Mouse (Mus musculus) limb, embryonic 14.5 days (tissue): ENCODE results near the gene Gpr87. TPM values are rescaled to one million over a fixed set of nuclear protein-coding genes. Genes with fewer than 3 reads are reported as not detected.

ENCODE experiments used
- ATAC-seq: fragments of 200-750 bp; cut with Nextera tagmentation; 2 replicates; pipeline ENCODE4 v1.8.0; 2017; ENCODE audit warnings: low read depth, moderate number of reproducible peaks, moderate TSS enrichment; ENCODE audit not compliant: low FRiP score
- DNase-seq: peaks from one replicate; pipeline ENCODE4 v3.0.0-alpha.2; 2015; ENCODE audit warnings: low spot score
- H3K27ac ChIP-seq: fragments of 300-500 bp; sonication (generic); replicated peaks from 2 replicates; pipeline ENCODE4 v1.5.1; 2014; ENCODE audit warnings: low read depth, mild to moderate bottlenecking, low read length, moderate library complexity, mixed read lengths
- H3K27me3 ChIP-seq: fragments of 300-500 bp; sonication (generic); 2 replicates; pipeline ENCODE4 v1.6.1; 2014; ENCODE audit warnings: low read length, mixed read lengths; ENCODE audit not compliant: control insufficient read depth, insufficient read depth
- H3K36me3 ChIP-seq: fragments of 300-500 bp; sonication (generic); 2 replicates; pipeline ENCODE4 v1.6.1; 2014; ENCODE audit warnings: mild to moderate bottlenecking, low read length, moderate library complexity, mixed read lengths; ENCODE audit not compliant: control insufficient read depth, insufficient read depth
- H3K4me1 ChIP-seq: fragments of 300-500 bp; sonication (generic); 2 replicates; pipeline ENCODE4 v1.6.1; 2014; ENCODE audit warnings: antibody characterized with exemption, low read length, mixed read lengths; ENCODE audit not compliant: control insufficient read depth, insufficient read depth
- H3K4me2 ChIP-seq: fragments of 300-500 bp; sonication (generic); replicated peaks from 2 replicates; pipeline ENCODE4 v1.6.1; 2014; ENCODE audit warnings: low read depth, mild to moderate bottlenecking, low read length, moderate library complexity; ENCODE audit not compliant: severe bottlenecking
- H3K4me3 ChIP-seq: fragments of 300-500 bp; sonication (generic); replicated peaks from 2 replicates; pipeline ENCODE4 v1.5.1; 2014; ENCODE audit warnings: low read length
- H3K9ac ChIP-seq: fragments of 300-500 bp; sonication (generic); 2 replicates; pipeline ENCODE4 v1.6.1; 2014; ENCODE audit warnings: mild to moderate bottlenecking, low read depth, low read length, moderate library complexity; ENCODE audit not compliant: severe bottlenecking
- H3K9me3 ChIP-seq: fragments of 300-500 bp; sonication (generic); 2 replicates; pipeline ENCODE4 v1.6.1; 2016; ENCODE audit warnings: low read length; ENCODE audit not compliant: control insufficient read depth
- POLR2A ChIP-seq: fragments of 200-500 bp; IDR thresholded peaks from 2 replicates; pipeline ENCODE4 v1.8.0; 2012; ENCODE audit warnings: inconsistent platforms, mild to moderate bottlenecking, moderate library complexity, borderline replicate concordance; ENCODE audit not compliant: insufficient read depth, insufficient read length; ENCODE audit errors: extremely low read depth
- WGBS: fragments of 180-500 bp; shearing (Covaris S2); extraction: QIAGEN DNeasy Blood & Tissue Kit; methylation state at CpG from one replicate; pipeline ENCODE4 v1.1.7; 2014; 5-methylcytosine and 5-hydroxymethylcytosine counted together
- polyA plus RNA-seq, 2 experiments: library from polyadenylated mRNA; depleted of rRNA in 1 of 2; stranded (reverse) in 1 of 2; unstranded in 1 of 2; fragments of >200 nt; fragmentation: Nextera tagmentation in 1 of 2; extraction: Ambion mirVana in 1 of 2; gene quantifications; 2 replicates each; pipeline versions ENCODE4 v1.2.1 to v1.2.3; 2012 to 2014

Gene Gpr87
- polyA plus RNA-seq, 2 experiments: 6.3 to 20.4 TPM

GRCm38 (mm10) chr3:59139651-59140051, 55.3 kb downstream of the Gpr87 start:
- DNase-seq (no peak), ATAC-seq (no peak)
- no peak for TF ChIP-seq POLR2A
- H3K4me2 ChIP-seq: no peak overlapping the region
- H3K9ac ChIP-seq: no peak overlapping the region
- no peaks in the 10 kb centered on the region for H3K27me3 ChIP-seq
- no peak overlapping the region for H3K27ac ChIP-seq
- H3K9me3 ChIP-seq: no peaks in the 10 kb centered on the region
- no peak overlapping the region for H3K4me3 ChIP-seq
- no peaks in the 10 kb centered on the region for H3K36me3 ChIP-seq
- no peaks in the 10 kb centered on the region for H3K4me1 ChIP-seq

DNA sequence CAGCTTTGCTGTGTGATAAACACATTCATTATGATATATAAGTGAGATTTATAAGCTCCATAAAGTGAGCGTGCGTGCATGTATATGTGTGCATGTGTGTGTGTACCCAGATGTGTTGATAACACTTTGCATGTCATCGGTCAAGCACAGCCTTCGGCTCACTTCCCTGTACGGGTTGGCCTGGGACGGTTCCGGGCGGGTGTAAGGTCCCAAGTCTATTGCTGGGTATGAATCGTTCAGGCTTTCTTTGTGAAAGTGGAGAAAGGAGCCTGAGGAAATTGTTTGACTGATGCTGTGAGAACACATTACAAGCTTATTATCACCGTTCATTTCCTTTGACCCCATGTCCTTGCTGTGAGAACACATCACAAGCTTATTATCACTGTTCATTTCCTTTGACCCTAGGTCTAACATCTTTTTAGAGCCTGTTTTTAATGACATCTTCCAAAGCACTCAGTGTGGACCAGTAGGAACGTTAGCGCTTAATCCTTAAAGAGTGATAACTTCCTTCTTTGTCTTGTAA, 55.9 kb downstream of the Gpr87 start:
- ATAC-seq (no peak), DNase-seq (no peak)
- WGBS: 64% methylated on average over 12 of the region's 12 CpGs
- H3K4me1 ChIP-seq: no peaks in the 10 kb centered on the region
- no peak overlapping the region for H3K27ac ChIP-seq
- H3K9me3 ChIP-seq: no peaks in the 10 kb centered on the region
- TF ChIP-seq POLR2A: no peak
- no peak overlapping the region for H3K9ac ChIP-seq
- H3K27me3 ChIP-seq: no peaks in the 10 kb centered on the region
- no peak overlapping the region for H3K4me2 ChIP-seq
- H3K36me3 ChIP-seq: no peaks in the 10 kb centered on the region
- H3K4me3 ChIP-seq: no peak overlapping the region

DNA sequence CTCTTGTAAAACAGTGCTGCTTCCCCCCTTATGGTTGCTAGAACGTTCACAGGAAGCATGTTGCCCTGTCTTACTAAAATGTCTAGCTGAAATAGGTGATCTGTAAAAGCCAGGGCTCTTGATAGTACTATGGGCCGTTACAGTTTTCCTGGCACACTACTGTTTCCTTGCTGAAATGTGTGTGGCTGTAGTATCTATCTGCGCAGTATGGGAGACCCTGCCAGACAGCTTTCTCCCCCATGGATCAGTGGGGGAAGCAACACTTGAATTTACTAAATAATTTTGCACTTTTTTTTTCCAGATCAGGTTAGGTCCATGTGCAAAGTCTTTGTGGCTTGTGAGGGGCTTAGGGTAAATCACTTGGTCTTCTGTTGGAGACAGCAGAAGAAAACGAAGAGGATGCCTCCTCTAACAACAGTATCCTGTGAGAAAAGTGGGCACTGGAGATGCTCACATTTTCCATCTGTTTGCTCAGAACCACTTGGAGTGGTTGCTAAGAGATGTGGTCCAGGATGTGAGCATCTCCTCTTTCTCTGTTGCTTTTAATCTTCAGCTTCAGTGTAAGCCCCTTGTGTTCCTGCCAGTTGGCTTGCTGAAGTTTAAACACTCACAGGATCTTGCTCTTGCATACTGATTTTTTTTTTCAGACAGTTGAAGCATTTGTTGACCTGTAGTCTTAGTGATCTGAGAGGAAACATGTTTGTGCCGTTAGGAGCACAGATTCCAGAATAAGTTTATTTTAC, 58.8 kb downstream of the Gpr87 start:
- no peaks in the 10 kb centered on the region for H3K27me3 ChIP-seq
- no peak overlapping the region for H3K27ac ChIP-seq
- no peak for TF ChIP-seq POLR2A
- H3K4me3 ChIP-seq: no peak overlapping the region
- ATAC-seq (no peak), DNase-seq (no peak)
- H3K36me3 ChIP-seq: no peaks in the 10 kb centered on the region
- H3K9me3 ChIP-seq: no peaks in the 10 kb centered on the region
- H3K9ac ChIP-seq: no peak overlapping the region
- H3K4me1 ChIP-seq: no peaks in the 10 kb centered on the region
- H3K4me2 ChIP-seq: no peak overlapping the region
- WGBS: 73% methylated on average over 5 of the region's 5 CpGs

GRCm38 (mm10) chr3:59133189-59133588, 61.7 kb downstream of the Gpr87 start:
- WGBS: 75% methylated on average over 5 of the region's 5 CpGs
- Histone ChIP-seq H3K36me3 (no peaks in the 10 kb centered on the region), H3K4me2 (no peak overlapping the region), H3K4me3 (no peak overlapping the region), H3K4me1 (no peaks in the 10 kb centered on the region), H3K27me3 (no peaks in the 10 kb centered on the region), H3K9me3 (no peaks in the 10 kb centered on the region), H3K9ac (no peak overlapping the region), H3K27ac (no peak overlapping the region)
- TF ChIP-seq POLR2A: no peak
- no peak for DNase-seq
- no peak for ATAC-seq

GRCm38 (mm10) chr3:59131966-59132365, 62.9 kb downstream of the Gpr87 start:
- no peak for TF ChIP-seq POLR2A
- Histone ChIP-seq H3K9ac (no peak overlapping the region), H3K4me1 (no peaks in the 10 kb centered on the region), H3K9me3 (no peaks in the 10 kb centered on the region), H3K4me2 (no peak overlapping the region), H3K4me3 (no peak overlapping the region), H3K36me3 (no peaks in the 10 kb centered on the region), H3K27me3 (no peaks in the 10 kb centered on the region), H3K27ac (no peak overlapping the region)
- 77% methylated on average over 4 of the region's 4 CpGs for WGBS
- ATAC-seq (no peak), DNase-seq (no peak)
